Mouse (Mus musculus) mesoderm, embryonic 11.5 days (tissue): ENCODE measurements around the gene Dlg1.
A peak's percentile ranks its signal among the peaks of the same experiment; 100 is the strongest.
"Not testable (repeated sequence)": the region's sequence is repeated elsewhere in the genome, so short reads cannot be mapped to it uniquely, and the experiment has no call there.

Source experiments
- DNase-seq: peaks from one replicate; pipeline ENCODE4 v3.0.0-alpha.2; 2012; ENCODE audit warnings: low read depth, low spot score

The Dlg1 gene

DNA sequence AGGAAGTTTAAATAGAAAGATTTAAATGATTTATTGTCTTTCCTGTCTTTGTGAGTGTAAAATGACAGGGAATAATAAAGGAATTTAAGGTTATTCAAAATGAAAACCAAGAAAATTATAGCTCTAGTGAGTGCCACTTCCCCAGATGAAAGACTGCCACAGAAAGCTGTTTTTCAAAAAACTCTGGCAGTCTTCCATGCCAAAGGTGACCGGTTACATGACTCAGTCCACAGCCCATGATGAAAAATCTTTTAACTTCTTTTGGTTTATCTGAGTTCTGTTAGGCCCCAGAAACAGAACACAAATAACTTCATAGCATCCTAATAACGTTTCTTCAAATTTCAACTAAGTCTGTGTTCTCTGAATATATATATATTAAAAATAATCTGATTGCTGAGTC, 7.7 kb upstream of the Dlg1 start:
- DNase-seq: no peak

DNA sequence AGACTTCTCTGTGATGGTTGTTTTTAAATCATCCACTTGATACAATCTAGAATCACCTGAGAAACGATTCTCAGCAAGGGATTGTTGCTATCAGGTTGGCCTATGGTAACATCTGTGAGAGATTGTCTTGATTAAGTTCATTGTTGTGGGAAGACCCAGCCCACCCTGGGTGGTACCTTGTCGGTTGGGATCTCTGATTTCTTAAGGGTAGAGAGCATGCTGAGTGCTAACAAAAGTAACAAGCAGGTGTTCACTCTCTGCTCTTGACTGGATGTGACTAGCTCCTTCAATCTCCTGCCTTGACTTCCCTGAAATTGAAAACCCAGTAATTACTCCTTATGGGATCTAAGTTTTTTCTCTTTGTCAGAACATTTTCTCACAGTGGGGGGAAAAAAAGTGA, 5.7 kb upstream of the Dlg1 start:
- no peak for DNase-seq

DNA sequence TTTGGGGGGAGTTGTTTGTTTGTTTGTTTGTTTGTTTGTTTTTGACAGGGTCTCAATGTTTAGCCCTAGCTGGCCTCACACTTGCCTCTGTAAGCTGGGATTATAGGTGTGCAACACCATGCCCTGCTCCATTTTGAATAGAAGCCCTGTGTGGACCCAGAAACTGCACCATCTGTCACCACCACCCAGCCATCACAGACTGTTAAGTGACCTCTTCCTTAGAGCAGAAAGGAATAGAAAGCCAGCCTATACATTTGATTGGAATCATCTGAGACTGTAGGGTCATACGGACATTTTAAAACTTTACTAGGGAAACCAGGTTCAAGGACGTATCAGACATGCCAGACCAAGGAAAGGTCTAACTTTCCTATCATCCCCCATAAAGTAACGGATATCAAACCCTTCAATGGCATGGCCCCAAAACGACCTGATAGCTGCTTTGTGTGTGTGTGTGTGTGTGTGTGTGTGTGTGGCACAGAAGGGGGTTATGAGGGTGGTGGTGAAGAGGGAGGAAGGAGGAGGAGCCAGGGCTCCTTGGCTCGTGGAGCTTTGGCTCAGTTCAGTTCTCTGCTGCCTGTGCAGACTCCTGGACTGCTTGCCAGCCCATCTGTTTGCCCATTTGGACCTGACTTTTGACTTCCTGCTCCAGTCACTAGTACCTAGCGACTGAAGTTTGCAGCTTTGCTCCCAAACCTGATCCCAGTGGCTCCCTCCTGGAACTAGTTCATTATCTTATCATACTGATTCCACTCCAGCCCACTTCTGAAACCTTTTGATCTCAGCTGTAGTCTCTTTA, 4.5 kb upstream of the Dlg1 start:
- DNase-seq: no peak

DNA sequence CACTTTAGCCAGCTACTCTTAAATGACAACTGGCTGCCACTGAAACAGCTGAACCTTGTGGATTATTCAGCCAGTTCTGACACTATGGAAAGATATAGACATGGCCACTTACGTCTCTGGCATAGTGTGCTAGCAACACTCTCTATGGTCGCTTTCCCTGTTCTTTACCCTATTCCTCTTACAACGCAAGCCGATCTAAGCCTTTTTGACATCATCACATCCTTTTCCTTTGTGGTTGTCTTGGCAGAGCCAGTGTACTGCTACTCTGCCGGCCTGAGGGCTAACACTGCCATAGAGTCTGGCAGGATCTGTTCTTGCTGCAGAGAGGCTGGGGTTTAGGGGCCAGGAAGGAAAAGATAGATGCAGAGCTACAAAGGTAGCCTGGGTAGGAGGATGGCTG, 3.8 kb upstream of the Dlg1 start:
- DNase-seq: no peak

DNA sequence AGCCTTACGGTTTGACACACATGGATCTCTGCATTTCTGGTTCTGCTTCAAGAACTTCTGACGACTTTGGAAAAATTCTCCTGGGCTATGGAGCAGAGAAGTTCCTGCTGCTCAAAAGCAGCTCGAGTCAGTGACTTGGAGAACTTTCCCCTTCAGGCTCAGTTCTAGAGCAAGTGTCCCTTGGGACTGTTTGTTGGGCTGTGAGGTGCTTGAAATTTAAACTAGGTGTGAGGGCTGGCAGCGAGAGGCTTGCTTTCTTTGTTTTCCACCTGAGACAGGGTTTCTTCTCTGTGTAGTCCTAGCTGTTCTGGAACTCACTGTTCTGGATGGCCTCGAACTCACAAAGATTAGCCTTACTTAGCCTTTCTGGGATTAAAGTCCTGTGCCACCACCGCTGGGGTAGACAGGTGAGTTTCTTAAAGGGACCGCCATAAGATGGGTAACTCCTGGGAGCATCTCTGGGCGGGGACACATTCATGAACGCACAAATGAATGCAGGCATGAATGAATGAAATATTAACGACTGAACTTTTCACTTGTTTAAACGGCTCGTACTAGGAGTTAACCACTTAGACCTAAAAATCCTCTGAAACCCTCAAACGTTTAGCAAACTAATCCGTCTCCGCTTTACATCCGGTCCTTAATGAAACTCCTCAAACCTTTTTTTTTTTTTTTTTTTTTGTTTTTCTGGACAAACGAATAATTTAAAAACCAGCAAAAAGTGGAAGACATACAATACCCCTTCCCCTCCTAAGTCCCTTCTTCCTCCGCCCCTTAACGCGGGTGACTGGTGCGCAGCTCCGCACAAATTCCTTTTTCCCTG, 476 bp upstream of the Dlg1 start:
- DNase-seq: no peak

DNA sequence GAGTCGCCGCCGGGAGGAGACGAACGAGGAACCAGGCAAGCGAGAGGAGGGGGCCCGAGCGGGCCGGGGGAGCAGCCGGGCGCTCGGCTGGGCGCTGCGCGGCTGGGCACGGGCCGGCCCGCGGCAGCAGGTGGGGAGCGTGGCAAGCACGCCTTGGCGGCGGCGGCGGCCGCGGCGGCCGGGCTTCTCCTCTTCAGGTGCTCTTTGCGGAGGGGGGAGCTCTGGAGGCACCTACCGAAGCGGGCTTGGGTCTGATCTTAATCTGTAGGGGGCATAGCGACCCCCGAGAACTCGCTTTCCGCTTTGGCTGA, 999 bp downstream of the Dlg1 start:
- DNase-seq: no peak

DNA sequence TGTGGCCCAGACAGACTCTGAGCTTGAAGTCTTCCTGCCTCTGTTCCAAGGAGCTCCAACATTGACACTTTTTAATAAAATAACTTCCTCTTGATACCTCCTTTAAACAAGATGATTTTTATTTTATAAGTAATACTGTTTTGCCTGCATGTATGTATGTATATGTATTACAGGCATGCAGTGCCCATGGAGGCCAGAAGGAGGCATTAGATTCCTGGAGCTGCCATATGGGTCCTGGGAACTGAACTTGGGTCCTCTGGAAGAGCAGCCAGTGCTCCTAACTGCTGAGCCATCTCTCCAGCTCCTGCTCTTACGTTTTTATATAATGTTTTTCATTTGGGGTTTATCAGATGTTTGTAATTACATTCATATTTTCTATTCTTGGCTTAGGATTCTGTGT, 9.0 kb downstream of the Dlg1 start:
- no peak for DNase-seq

DNA sequence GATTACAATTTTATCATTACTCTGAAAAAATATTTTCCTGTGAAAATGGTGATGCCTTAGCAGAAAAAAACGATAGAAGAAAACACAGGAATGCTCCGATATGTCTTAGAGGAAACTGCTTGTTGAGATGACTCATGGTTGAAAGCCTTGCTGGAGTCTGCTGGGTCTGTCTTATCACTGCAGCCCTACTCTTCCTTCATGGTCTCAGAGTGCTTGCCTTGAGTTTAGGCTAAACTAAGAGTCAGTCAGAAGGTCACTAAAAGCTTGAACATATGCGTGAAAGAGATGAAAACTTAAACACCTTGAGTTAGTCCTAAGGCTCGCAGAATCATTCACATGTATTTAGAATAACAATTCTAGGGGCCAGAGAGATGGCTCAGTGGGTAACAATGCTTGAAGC, 14.2 kb downstream of the Dlg1 start:
- no peak for DNase-seq

DNA sequence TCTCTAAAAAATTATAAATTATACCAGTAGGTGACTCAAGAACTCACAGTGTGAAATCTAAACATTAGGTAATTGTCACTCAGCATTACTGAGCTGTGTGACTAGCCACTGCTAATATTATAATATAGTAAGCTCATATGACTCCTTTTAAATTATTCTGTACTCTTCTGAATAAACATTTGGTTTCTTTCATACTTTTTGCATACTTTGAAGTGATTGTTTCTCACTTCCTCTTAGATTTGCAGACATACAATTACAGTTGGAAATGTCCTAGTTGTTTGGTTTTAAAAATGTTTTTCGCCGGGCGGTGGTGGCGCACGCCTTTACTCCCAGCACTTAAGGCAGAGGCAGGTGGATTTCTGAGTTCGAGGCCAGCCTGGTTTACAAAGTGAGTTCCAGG, 19.0 kb downstream of the Dlg1 start:
- DNase-seq: no peak

DNA sequence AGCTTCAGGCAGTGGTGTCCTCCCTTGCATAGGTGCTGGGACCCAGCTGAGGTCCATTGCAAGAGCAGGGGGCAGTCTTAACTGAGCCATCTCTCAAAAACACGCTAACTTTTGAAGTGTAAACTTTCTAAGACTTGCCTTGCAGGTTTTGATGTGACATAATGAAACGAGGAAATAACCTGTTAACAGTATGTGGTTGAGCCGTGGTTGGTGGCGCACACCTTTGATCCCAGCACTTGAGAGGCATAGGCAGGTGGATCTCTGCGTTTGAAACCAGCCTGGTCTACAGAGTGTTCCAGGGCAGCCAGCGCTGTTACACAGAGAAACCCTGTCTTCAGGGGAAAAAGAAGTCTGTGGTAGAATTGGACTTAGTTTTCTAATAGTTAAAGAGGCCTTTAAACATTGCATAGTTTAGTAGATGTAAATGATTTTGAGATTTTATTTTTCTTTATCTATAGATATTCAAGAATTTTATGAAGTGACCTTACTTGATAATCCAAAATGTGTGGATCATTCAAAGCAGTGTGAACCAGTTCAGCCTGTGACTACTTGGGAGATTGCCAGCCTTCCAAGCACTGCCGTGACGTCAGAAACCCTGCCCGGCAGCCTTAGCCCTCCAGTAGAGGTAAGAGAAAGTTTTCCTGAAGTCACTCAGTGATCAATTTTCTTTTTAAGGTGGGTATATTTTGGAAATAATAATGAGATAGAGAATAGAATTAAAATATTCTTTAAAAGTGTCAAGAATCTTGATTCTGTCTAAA, 20.6 kb downstream of the Dlg1 start:
- DNase-seq: no peak

DNA sequence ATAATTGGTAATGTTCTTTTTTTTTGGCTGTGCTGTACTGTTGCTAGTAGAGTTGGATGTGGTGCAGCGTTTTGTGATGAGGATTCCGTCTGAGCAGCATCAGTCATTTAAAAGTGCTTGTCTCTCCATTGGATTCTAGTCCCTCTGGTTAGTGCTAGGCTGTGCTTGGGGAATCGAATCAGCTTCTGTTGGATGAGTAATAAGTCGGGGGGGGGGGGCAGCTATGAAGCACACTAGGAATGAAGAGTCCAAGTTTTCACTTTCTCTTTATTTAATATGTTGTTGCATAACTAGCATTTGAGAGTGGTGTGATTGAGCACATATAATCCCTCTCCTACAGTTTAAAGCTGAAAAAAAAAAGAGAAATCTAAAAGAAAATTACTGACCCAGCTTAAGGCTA, 21.5 kb downstream of the Dlg1 start:
- no peak for DNase-seq

DNA sequence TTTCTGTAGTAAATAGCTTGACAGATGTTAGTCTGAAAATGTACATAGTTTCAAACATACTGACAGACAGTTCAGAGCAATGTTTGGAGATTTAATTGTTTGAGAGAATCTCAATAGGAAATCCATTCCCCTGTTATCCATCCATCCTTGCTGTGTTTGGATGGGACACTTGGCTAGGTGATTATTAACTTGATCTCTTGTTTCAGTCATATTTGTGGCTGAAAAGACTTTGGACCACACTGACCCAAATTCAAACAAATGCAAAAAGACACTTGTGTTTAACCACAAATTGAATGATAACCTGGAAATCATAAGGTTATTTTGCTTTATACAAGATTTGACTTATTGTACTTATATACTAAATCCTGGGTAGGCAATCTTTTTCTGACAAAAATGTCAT, 24.5 kb downstream of the Dlg1 start:
- no peak for DNase-seq

DNA sequence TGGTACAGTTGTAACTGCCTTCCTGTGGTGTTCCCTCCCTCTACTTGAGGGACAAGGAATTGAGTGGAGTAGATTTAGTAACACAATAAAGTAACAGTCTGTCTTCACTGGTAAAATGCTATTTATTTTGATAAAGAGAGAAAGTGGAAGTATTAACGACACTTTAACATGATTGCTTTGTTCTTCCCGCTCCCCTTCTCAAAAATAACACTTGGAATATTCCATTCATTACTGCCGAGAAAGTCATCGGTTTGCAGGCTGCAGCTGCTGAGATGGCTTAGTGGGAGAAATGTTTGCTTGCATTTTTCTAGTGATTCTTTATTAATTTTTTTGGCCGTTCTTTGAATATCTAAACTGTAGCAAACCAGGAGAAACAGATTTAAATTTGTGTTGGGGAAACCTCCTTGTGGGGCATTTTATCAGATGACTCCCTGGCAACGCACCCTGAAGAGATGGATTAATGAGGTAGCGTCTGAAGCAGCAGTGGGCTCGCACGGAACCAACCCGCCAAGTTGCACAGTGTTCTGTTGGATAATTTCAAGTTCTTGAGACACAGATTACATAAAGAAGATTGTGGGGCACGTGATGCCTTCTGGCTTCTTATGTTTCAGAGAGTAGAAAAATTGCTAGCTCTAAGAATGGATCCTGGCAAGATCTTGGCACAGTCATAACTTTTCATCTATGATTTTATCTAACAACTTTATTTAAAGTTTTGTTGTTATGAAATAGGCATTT, 32.2 kb downstream of the Dlg1 start:
- DNase-seq: no peak

DNA sequence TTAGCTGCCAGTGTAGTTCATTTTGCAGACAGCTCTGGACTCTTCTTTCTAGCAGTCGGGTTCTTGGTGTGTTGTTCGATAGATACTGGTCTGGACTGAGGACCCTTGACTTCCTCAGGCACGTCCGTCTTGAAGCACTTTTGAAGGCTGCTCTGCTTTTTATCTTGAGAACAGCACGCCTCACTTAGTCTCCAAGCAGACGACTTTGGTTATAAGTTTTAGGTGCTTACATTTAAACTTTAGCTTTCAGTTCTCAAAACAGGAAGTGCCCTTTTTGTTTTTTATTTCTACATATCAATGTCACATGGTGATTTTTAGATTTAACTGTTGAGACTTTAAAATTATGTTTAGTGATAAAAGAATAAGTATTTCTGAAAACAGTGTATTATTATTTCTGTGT, 33.1 kb downstream of the Dlg1 start:
- no peak for DNase-seq

DNA sequence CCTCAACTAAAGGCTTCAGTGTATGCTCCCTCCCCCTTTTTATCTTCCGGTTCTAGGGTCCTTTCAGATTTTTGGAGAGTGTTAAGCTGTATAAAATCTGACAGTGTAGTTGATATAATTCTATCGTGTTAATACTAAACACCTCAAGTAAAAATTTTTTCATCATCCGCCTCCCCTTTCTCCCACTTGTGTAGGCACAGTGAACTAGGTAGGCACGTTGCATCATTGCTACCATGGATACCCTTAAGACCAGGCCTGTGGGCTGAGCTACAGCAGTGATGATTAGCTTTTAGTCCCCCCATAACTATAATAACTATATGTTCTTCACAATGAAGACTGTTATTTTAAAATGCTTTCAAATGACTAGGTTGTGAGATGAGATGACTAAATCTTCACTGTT, 34.1 kb downstream of the Dlg1 start:
- no peak for DNase-seq

DNA sequence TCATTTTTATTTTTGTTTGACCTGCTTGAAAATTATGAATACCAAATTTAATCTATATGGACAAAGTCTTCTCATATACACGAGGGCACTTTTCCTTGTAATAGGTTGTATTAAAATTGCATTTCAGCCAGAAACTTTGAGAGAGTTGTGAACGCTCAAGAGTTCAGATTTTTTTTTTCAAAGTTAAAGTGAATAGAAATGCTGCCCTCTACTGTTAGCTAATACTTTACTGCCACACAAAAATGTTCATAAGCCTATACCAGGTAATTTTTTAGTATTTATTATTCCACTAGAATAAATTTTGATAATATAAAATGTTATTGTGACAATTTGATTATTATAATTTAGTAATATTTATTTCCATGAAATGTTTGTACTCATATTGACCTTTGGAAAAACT, 42.0 kb downstream of the Dlg1 start:
- DNase-seq: no peak

DNA sequence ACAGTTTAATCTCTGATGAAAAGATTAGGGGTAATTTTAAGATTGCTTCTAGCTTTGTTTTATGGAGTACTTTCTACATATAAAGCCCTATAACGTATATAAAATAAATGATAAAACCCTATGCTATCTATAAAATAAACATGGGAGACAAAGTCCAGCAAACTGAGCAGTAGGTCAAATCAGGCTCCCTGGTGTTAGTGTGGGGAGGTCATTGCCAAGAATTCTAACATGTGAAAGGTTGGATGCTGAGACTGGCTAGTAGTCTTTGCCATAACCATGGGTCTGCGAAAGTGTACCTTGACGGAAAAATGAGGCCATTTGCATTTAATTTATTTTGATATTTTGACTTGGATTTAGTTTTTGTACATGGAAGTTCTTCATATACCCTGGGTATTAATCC, 42.7 kb downstream of the Dlg1 start:
- DNase-seq: no peak

DNA sequence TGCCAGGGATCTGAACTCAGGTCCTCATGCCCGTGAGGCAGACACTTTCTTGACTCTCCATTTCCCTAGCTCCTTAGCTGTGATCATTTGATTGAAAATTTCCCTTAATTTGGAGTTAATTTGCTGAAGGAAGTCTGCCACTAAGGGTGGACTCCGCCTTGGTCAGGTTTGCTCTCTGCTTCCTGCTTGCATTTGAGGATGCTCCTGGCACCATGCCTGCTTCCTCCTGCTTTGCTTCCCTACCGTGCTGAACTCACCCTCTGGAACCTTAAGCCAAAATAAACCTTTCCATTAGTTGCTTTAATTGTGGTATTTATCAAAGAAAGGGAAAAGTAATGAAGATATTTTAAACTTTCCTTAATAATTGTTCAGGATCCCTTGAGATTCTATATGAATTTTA, 44.1 kb downstream of the Dlg1 start:
- DNase-seq: no peak

DNA sequence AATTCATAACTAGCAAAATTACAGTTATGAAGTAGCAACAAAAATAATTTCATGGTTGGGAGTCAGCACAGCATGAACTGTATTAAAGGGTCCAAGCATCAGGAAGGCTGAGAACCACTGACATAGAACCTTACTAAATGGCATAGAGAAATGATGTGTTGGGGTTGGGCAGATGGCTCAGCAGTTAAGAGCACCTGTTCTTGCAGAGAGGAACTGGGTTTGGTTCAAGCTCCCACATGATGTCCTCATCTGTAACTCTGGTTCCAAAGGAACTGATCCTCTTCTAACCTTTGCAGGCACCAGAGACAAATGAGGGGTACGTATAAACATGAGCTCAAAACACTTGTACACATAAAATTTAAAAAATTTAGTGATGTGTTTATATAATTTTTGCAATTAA, 59.7 kb downstream of the Dlg1 start:
- no peak for DNase-seq

DNA sequence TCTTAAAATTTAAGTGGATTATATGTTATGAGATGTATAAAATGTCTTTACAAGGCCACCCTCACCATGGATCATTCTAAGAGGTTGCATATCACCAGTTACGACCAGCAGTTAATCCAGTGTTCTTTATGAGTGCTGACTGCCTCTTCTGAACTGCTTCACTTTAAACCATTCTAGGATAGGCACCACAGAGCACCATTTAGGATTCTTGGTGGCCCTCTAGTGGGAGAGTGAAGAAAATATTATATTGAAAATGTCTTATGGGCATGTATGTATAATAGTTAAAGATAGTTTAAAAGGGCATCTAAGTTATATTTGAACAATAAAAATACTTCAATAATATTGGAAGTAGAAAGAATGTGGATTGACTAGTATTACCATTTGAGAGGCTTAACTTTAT, 60.9 kb downstream of the Dlg1 start:
- DNase-seq: peak; percentile 56

DNA sequence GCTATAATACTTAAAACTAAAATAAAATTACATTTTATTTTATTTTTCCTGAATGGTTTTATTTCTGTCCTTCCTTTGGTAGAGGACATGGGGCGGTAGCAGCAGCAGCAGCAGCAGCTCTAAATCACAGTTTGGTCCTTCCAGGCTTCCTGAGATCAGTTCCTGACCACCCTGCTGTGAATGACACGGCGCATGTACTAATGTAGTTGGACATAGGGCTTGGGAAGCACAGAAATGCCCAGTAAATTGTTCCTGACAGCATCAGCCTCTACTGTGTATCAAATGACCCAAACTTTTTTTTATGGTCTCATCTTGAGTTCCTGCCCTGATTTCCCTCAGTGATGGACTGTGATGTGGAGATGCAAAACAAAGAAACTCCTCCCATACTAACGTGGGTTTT, 61.6 kb downstream of the Dlg1 start:
- DNase-seq: no peak

DNA sequence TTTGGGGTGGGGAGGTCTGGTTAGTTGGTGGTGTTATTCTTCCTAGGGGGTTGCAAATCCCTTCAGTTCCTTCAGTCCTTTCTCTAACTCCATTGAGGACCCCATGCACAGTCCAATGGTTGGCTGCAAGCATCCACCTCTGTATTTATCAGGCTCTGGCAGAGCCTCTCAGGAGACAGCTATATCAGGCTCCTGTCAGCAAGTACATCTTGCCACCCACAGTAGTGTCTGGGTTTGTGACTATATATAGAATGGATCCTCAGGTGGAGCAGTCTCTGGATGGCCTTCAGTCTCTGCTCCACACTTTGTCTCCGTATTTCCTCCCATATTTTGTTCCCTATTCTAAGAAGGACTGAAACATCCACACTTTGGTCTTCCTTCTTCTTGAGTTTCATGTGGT, 67.7 kb downstream of the Dlg1 start:
- not testable (repeated sequence) for DNase-seq
